Comparison of ENCODE assay signal across 30 mouse cellular contexts in genomic region chr7:139157541-139157940, GRCm38 (mm10). TPM values are rescaled to one million over a fixed set of nuclear protein-coding genes. Genes with fewer than 3 reads are reported as not detected.
DNase-seq lines count a peak whose midpoint lies in the region; ATAC-seq and TF ChIP-seq lines count a peak whose summit lies in the region.
"Had no signal": no experiment of that assay in that cellular context is flagged by ENCODE, and none has a peak within 500 bp of the region (broad histone marks: within the 10 kb centered on the region; RNA-seq: fewer than 3 reads in every experiment).

No protein-coding gene starts in this region.

- no peak for TF ChIP-seq RAD21 in MEL (IDR thresholded peaks at IDR 0.05; ENCODE audit: low read depth, low read length)

- H3K36me3 ChIP-seq in MEL (ENCODE audit: control insufficient read depth in 1 of 2, insufficient read depth in 2 of 2, low read length in 2 of 2) = peaks cover 0 to 6% of the 10 kb centered on the region in 2 experiments; a peak in 1 of 4 replicates
- no peaks in the 10 kb centered on the region for H3K36me3 ChIP-seq in forebrain, postnatal 0 days (ENCODE audit: insufficient read depth)
- H3K36me3 ChIP-seq: embryonic facial prominence, embryonic 10.5 days; embryonic facial prominence, embryonic 15.5 days; forebrain, embryonic 12.5 days; hindbrain, embryonic 13.5 days; liver, embryonic 15.5 days had no signal

- H3K27me3 ChIP-seq in MEL (ENCODE audit: control insufficient read depth in 1 of 2, insufficient read depth in 2 of 2, low read length in 2 of 2) = no peaks in the 10 kb centered on the region
- H3K27me3 ChIP-seq in forebrain, postnatal 0 days (ENCODE audit: insufficient read depth, low read length) = no peaks in the 10 kb centered on the region
- H3K27me3 ChIP-seq: embryonic facial prominence, embryonic 15.5 days; liver, embryonic 15.5 days had no signal

- no peak overlapping the region for H3K4me3 ChIP-seq in layer of hippocampus, adult 2 months
- no peak overlapping the region for H3K4me3 ChIP-seq in MEL (ENCODE audit: control insufficient read depth in 1 of 2, insufficient read depth in 1 of 2, low read depth in 2 of 2, low read length in 2 of 2)
- H3K4me3 ChIP-seq in forebrain, postnatal 0 days (ENCODE audit: low read depth, low read length) = no peak overlapping the region
- H3K4me3 ChIP-seq: embryonic facial prominence, embryonic 10.5 days; embryonic facial prominence, embryonic 15.5 days; forebrain, embryonic 12.5 days; hindbrain, embryonic 13.5 days; liver, embryonic 15.5 days had no signal

- peak overlapping the region; percentile 67; the same call in 1 of the 2 replicates for H3K27ac ChIP-seq in layer of hippocampus, adult 2 months
- no peak overlapping the region for H3K27ac ChIP-seq in MEL (ENCODE audit: control insufficient read depth, low read depth, low read length)
- no peak overlapping the region for H3K27ac ChIP-seq in forebrain, postnatal 0 days (ENCODE audit: low read depth, low read length)
- H3K27ac ChIP-seq: embryonic facial prominence, embryonic 10.5 days; embryonic facial prominence, embryonic 15.5 days; forebrain, embryonic 12.5 days; liver, embryonic 15.5 days had no signal

- no peak for TF ChIP-seq EP300 in MEL (IDR thresholded peaks at IDR 0.05; ENCODE audit: low read depth in 1 of 2, low read length in 2 of 2)

- WGBS in forebrain, postnatal 0 days = 76% methylated on average over 2 of the region's 2 CpGs

- TF ChIP-seq CTCF in layer of hippocampus, adult 2 months (conservative IDR thresholded peaks at IDR 0.05) = no peak
- TF ChIP-seq CTCF in MEL (IDR thresholded peaks at IDR 0.05 in 2 of 3, conservative IDR thresholded peaks at IDR 0.05 in 1 of 3; ENCODE audit: control insufficient read depth in 1 of 3, insufficient read depth in 1 of 3, low read depth in 2 of 3, low read length in 3 of 3, poor library complexity in 1 of 3, severe bottlenecking in 1 of 3) = no peak
- TF ChIP-seq CTCF in forebrain, postnatal 0 days (IDR thresholded peaks at IDR 0.05; ENCODE audit: low read depth) = no peak

- H3K4me1 ChIP-seq in MEL (ENCODE audit: control insufficient read depth in 1 of 2, insufficient read depth in 2 of 2, low read length in 2 of 2) = peaks cover 0 to 11% of the 10 kb centered on the region in 2 experiments; a peak in 2 of 4 replicates
- 0 out of 2 replicates have a peak, but pooled peaks cover 3% of the 10 kb centered on the region for H3K4me1 ChIP-seq in forebrain, postnatal 0 days (ENCODE audit: insufficient read depth)
- H3K4me1 ChIP-seq: embryonic facial prominence, embryonic 10.5 days; liver, embryonic 15.5 days had no signal

- no peaks in the 10 kb centered on the region for H3K9me3 ChIP-seq in MEL (replicated peaks; ENCODE audit: insufficient read depth, low read length)
- H3K9me3 ChIP-seq in forebrain, postnatal 0 days (ENCODE audit: low read length) = no peaks in the 10 kb centered on the region
- H3K9me3 ChIP-seq: embryonic facial prominence, embryonic 10.5 days; embryonic facial prominence, embryonic 15.5 days; forebrain, embryonic 12.5 days; hindbrain, embryonic 13.5 days; liver, embryonic 15.5 days had no signal

- intact Hi-C loops in gastrocnemius, postnatal 36 days (cut with DNase I) = no loop called here

- no peak overlapping the region for H3K4me2 ChIP-seq in forebrain, postnatal 0 days (ENCODE audit: low read depth)
- H3K4me2 ChIP-seq: embryonic facial prominence, embryonic 15.5 days; forebrain, embryonic 12.5 days; heart, embryonic 11.5 days; hindbrain, embryonic 13.5 days; liver, embryonic 15.5 days; lung, embryonic 14.5 days had no signal

- no peak overlapping the region for H3K9ac ChIP-seq in MEL (ENCODE audit: control insufficient read depth, low read depth, low read length, poor library complexity, severe bottlenecking)
- no peak overlapping the region for H3K9ac ChIP-seq in forebrain, postnatal 0 days
- H3K9ac ChIP-seq: embryonic facial prominence, embryonic 15.5 days; forebrain, embryonic 12.5 days; hindbrain, embryonic 13.5 days; liver, embryonic 15.5 days; lung, embryonic 14.5 days had no signal

- H3K79me2 ChIP-seq in MEL (ENCODE audit: control insufficient read depth, insufficient read depth, low read length, poor library complexity) = no peaks in the 10 kb centered on the region

- peak; percentile 31; the same call in 1 of the 2 replicates for ATAC-seq in granulocyte monocyte progenitor cell, adult 5-6 weeks (replicated peaks; ENCODE audit: poor library complexity, severe bottlenecking)
- ATAC-seq in megakaryocyte-erythroid progenitor cell, adult 5-6 weeks (replicated peaks; ENCODE audit: low FRiP score, low TSS enrichment, poor library complexity, severe bottlenecking) = peak; percentile 31; the same call in 1 of the 2 replicates
- ATAC-seq in forebrain, postnatal 0 days = no peak

- no peak for DNase-seq in layer of hippocampus, adult 2 months (ENCODE audit: low spot score in 2 of 2)
- no peak for DNase-seq in layer of hippocampus, postnatal 14 days (ENCODE audit: low spot score in 2 of 2)
- DNase-seq in MEL (ENCODE audit: low read depth, low spot score) = peak; percentile 14
- DNase-seq in forebrain, postnatal 0 days = no peak
- DNase-seq in spleen, postnatal 4 days (ENCODE audit: low spot score in 2 of 2) = no peak
- no peak for DNase-seq in gastrocnemius, postnatal 36 days
- DNase-seq: adrenal gland, postnatal 36 days; cerebellum, adult 2 months; cerebellum, postnatal 14 days; gastrocnemius, postnatal 10 days; heart, adult 18-20 months; heart, postnatal 4 days; kidney, adult 11 months; kidney, postnatal 14 days; liver; lung, embryonic 14.5 days; lung, postnatal 36 days; midbrain, embryonic 14.5 days; right cerebral cortex, postnatal 25 days had no signal

- TF ChIP-seq POLR2A in MEL (IDR thresholded peaks at IDR 0.05; ENCODE audit: control insufficient read depth in 1 of 2, insufficient read depth in 1 of 2, low read depth in 1 of 2, low read length in 2 of 2, poor library complexity in 1 of 2) = no peak

TF ChIP-seq in MEL, 35 proteins besides CTCF, POLR2A, EP300 and RAD21:
- TF ChIP-seq ELF1 (IDR thresholded peaks at IDR 0.05; ENCODE audit: low read depth, low read length) (no peak), JUND (IDR thresholded peaks at IDR 0.05; ENCODE audit: low read depth, low read length) (no peak), TBP (IDR thresholded peaks at IDR 0.05; ENCODE audit: low read depth, low read length) (no peak), USF1 (IDR thresholded peaks at IDR 0.05; ENCODE audit: low read depth, low read length) (no peak), SIN3A (IDR thresholded peaks at IDR 0.05; ENCODE audit: low read length) (no peak), MAZ (IDR thresholded peaks at IDR 0.05; ENCODE audit: low read depth, low read length) (no peak), ZC3H11A (IDR thresholded peaks at IDR 0.05; ENCODE audit: low read depth, low read length) (no peak), TAL1 (IDR thresholded peaks at IDR 0.05; ENCODE audit: low read length) (no peak), GABPA (IDR thresholded peaks at IDR 0.05; ENCODE audit: low read depth, low read length) (no peak), CHD1 (IDR thresholded peaks at IDR 0.05; ENCODE audit: low read depth, low read length) (no peak), CHD2 (IDR thresholded peaks at IDR 0.05; ENCODE audit: low read length) (no peak), HCFC1 (IDR thresholded peaks at IDR 0.05; ENCODE audit: low read depth, low read length) (no peak), GATA1 (IDR thresholded peaks at IDR 0.05; ENCODE audit: low read depth, low read length) (no peak), MXI1 (IDR thresholded peaks at IDR 0.05; ENCODE audit: low read depth, low read length) (no peak), KAT2A (conservative IDR thresholded peaks at IDR 0.05; ENCODE audit: low read depth, low read length) (no peak), SMC3 (IDR thresholded peaks at IDR 0.05; ENCODE audit: low read depth, low read length) (no peak), TCF12 (IDR thresholded peaks at IDR 0.05; ENCODE audit: low read depth, low read length) (no peak), USF2 (IDR thresholded peaks at IDR 0.05; ENCODE audit: borderline replicate concordance in 1 of 2, insufficient read depth in 1 of 2, low read depth in 1 of 2, low read length in 2 of 2) (no peak), MYB (IDR thresholded peaks at IDR 0.05; ENCODE audit: low read depth, low read length) (no peak), ETS1 (IDR thresholded peaks at IDR 0.05; ENCODE audit: low read depth, low read length) (no peak)

RNA-seq across cellular contexts. Expression of gene Lrrc27, which starts 55.2 kb away (rescaled TPM):
- total RNA-seq in layer of hippocampus, adult 2 months (2021) = 1 to 10 TPM; 6.8 to 6.9 TPM
- 1 to 10 TPM; 5.8 to 7.6 TPM for total RNA-seq in layer of hippocampus, postnatal 14 days (2021)
- 0.54 and 1.0 TPM in 2 replicates for total RNA-seq in MEL (2012; rRNA removed)
- 1 to 10 TPM in 1 of 2 experiments, not detected in 1; 1.3 TPM for polyA plus RNA-seq in MEL (2012; ENCODE audit: insufficient read depth in 1 of 2, insufficient read length in 2 of 2, low read depth in 1 of 2, low replicate concordance in 2 of 2, missing spikeins in 1 of 2)
- total RNA-seq in granulocyte monocyte progenitor cell, adult 5-6 weeks (2014; fragmentation: Nextera tagmentation) = 7.4 TPM in 1 of 2 replicates, not detected in the other
- 0.56 and 3.5 TPM in 2 replicates for total RNA-seq in granulocyte monocyte progenitor cell, adult 5-6 weeks (2017)
- total RNA-seq in megakaryocyte-erythroid progenitor cell, adult 5-6 weeks (2014; fragmentation: Nextera tagmentation) = 2.4 TPM in 1 of 2 replicates, not detected in the other
- 0.56 and 1.4 TPM in 2 replicates for total RNA-seq in megakaryocyte-erythroid progenitor cell, adult 5-6 weeks (2017)
- 2.5 and 8.1 TPM in 2 replicates for total RNA-seq in forebrain, postnatal 0 days (2014; rRNA removed)
- 4.2 and 5.1 TPM in 2 replicates for polyA plus RNA-seq in forebrain, postnatal 0 days (2015; fragmentation: Nextera tagmentation; extraction: Ambion mirVana)
- 1 to 10 TPM; 2.5 to 3.6 TPM for total RNA-seq in gastrocnemius, postnatal 36 days (2021)

RNA-seq across cellular contexts. Expression of gene Stk32c, which starts 55.6 kb away (rescaled TPM):
- 100 to 1,000 TPM; 102 to 105 TPM for total RNA-seq in layer of hippocampus, adult 2 months (2021)
- 10 to 100 TPM; 57.3 to 60.2 TPM for total RNA-seq in layer of hippocampus, postnatal 14 days (2021)
- 0.07 TPM in 1 of 2 replicates, not detected in the other for total RNA-seq in MEL (2012; rRNA removed)
- under 1 TPM in 1 of 2 experiments, not detected in 1; 0.21 TPM for polyA plus RNA-seq in MEL (2012; ENCODE audit: insufficient read depth in 1 of 2, insufficient read length in 2 of 2, low read depth in 1 of 2, low replicate concordance in 2 of 2, missing spikeins in 1 of 2)
- 0.28 TPM in 1 of 2 replicates, not detected in the other for total RNA-seq in granulocyte monocyte progenitor cell, adult 5-6 weeks (2014; fragmentation: Nextera tagmentation)
- total RNA-seq in granulocyte monocyte progenitor cell, adult 5-6 weeks (2017) = not detected in 2 replicates
- not detected in 2 replicates for total RNA-seq in megakaryocyte-erythroid progenitor cell, adult 5-6 weeks (2014; fragmentation: Nextera tagmentation)
- 0.88 TPM in 1 of 2 replicates, not detected in the other for total RNA-seq in megakaryocyte-erythroid progenitor cell, adult 5-6 weeks (2017)
- total RNA-seq in forebrain, postnatal 0 days (2014; rRNA removed) = 26.3 and 30.7 TPM in 2 replicates
- 1.7 and 2.8 TPM in 2 replicates for polyA plus RNA-seq in forebrain, postnatal 0 days (2015; fragmentation: Nextera tagmentation; extraction: Ambion mirVana)
- total RNA-seq in gastrocnemius, postnatal 36 days (2021) = under 1 TPM; 0.10 to 0.38 TPM
- total RNA-seq: neutrophil, adult 5-6 weeks had no signal
- polyA plus RNA-seq: heart, embryonic 11.5 days; heart, postnatal 0 days; kidney, embryonic 14.5 days; liver, embryonic 15.5 days had no signal

Comparison
In these comparisons a context has a peak if more than half of its experiments do, and no peak if none do; other contexts are left out.
1. RNA of gene Stk32c, which starts 55.6 kb away (total RNA-seq): 102 to 105 TPM in layer of hippocampus, adult 2 months, 57.3 to 60.2 TPM in layer of hippocampus, postnatal 14 days and 26.3 to 30.7 TPM in forebrain, postnatal 0 days; 0.10 to 0.38 TPM in gastrocnemius, postnatal 36 days, 0.07 TPM in MEL, 0.28 TPM in granulocyte monocyte progenitor cell, adult 5-6 weeks and 0.88 TPM in megakaryocyte-erythroid progenitor cell, adult 5-6 weeks; every median in the first group is over 10 times any median in the second.